Mouse (Mus musculus): ENCODE results near the gene Sap18b. TPM values are rescaled to one million over a fixed set of nuclear protein-coding genes. Genes with fewer than 3 reads are reported as not detected.

Sap18b gene
- total and polyA plus RNA-seq, 2 experiments: 30.7 to 61.1 TPM

GRCm38 (mm10) chr8:95799117-95799516 is 26.0 kb upstream of the Sap18b start:
- DNase-seq (ENCODE audit: extremely low read depth, low read depth, low spot score): no peak
- TF ChIP-seq CTCF (IDR thresholded peaks at IDR 0.05; ENCODE audit: low read depth, low read length): no peak
- H3K27me3 ChIP-seq (ENCODE audit: control insufficient read depth, insufficient read depth, low read length): no peaks in the 10 kb centered on the region
- no peak overlapping the region for H3K27ac ChIP-seq (replicated peaks; ENCODE audit: insufficient read depth, low read depth, low read length)
- peaks cover 41% of the 10 kb centered on the region for H3K79me2 ChIP-seq (ENCODE audit: control insufficient read depth, insufficient read depth, low read length)
- peaks cover 25% of the 10 kb centered on the region for H3K4me1 ChIP-seq (ENCODE audit: control insufficient read depth, insufficient read depth, low read length)
- 81% methylated on average over 6 of the region's 6 CpGs for whole genome bisulfite sequencing
- H3K9ac ChIP-seq (ENCODE audit: low read depth, low read length): no peak overlapping the region
- peaks cover 6% of the 10 kb centered on the region for H3K36me3 ChIP-seq (ENCODE audit: control insufficient read depth, insufficient read depth, low read length)
- H3K4me3 ChIP-seq (ENCODE audit: insufficient read depth, low read depth, low read length): no peak overlapping the region

GRCm38 (mm10) chr8:95799891-95800290 is 25.3 kb upstream of the Sap18b start:
- DNase-seq (ENCODE audit: extremely low read depth, low read depth, low spot score): no peak
- H3K4me1 ChIP-seq (ENCODE audit: control insufficient read depth, insufficient read depth, low read length): peaks cover 30% of the 10 kb centered on the region
- H3K79me2 ChIP-seq (ENCODE audit: control insufficient read depth, insufficient read depth, low read length): peaks cover 46% of the 10 kb centered on the region
- 44% methylated on average over 1 of the region's 1 CpGs for WGBS
- TF ChIP-seq POLR2A (IDR thresholded peaks at IDR 0.05; ENCODE audit: extremely low read depth, insufficient read depth, low read length) (no peak), CTCF (IDR thresholded peaks at IDR 0.05; ENCODE audit: low read depth, low read length) (no peak)
- H3K36me3 ChIP-seq (ENCODE audit: control insufficient read depth, insufficient read depth, low read length): peaks cover 6% of the 10 kb centered on the region
- no peak overlapping the region for H3K4me3 ChIP-seq (ENCODE audit: insufficient read depth, low read depth, low read length)
- H3K9ac ChIP-seq (ENCODE audit: low read depth, low read length): no peak overlapping the region
- H3K27me3 ChIP-seq (ENCODE audit: control insufficient read depth, insufficient read depth, low read length): no peaks in the 10 kb centered on the region
- H3K27ac ChIP-seq (replicated peaks; ENCODE audit: insufficient read depth, low read depth, low read length): no peak overlapping the region

GRCm38 (mm10) chr8:95800353-95800752 is 24.8 kb upstream of the Sap18b start:
- TF ChIP-seq CTCF (IDR thresholded peaks at IDR 0.05; ENCODE audit: low read depth, low read length) (no peak), POLR2A (IDR thresholded peaks at IDR 0.05; ENCODE audit: extremely low read depth, insufficient read depth, low read length) (no peak)
- WGBS: 61% methylated on average over 3 of the region's 3 CpGs
- Histone ChIP-seq H3K27me3 (ENCODE audit: control insufficient read depth, insufficient read depth, low read length) (no peaks in the 10 kb centered on the region), H3K36me3 (ENCODE audit: control insufficient read depth, insufficient read depth, low read length) (peaks cover 6% of the 10 kb centered on the region), H3K9ac (ENCODE audit: low read depth, low read length) (no peak overlapping the region), H3K27ac (replicated peaks; ENCODE audit: insufficient read depth, low read depth, low read length) (no peak overlapping the region), H3K4me1 (ENCODE audit: control insufficient read depth, insufficient read depth, low read length) (peaks cover 30% of the 10 kb centered on the region), H3K4me3 (ENCODE audit: insufficient read depth, low read depth, low read length) (no peak overlapping the region), H3K79me2 (ENCODE audit: control insufficient read depth, insufficient read depth, low read length) (peaks cover 49% of the 10 kb centered on the region)
- no peak for DNase-seq (ENCODE audit: extremely low read depth, low read depth, low spot score)

DNA sequence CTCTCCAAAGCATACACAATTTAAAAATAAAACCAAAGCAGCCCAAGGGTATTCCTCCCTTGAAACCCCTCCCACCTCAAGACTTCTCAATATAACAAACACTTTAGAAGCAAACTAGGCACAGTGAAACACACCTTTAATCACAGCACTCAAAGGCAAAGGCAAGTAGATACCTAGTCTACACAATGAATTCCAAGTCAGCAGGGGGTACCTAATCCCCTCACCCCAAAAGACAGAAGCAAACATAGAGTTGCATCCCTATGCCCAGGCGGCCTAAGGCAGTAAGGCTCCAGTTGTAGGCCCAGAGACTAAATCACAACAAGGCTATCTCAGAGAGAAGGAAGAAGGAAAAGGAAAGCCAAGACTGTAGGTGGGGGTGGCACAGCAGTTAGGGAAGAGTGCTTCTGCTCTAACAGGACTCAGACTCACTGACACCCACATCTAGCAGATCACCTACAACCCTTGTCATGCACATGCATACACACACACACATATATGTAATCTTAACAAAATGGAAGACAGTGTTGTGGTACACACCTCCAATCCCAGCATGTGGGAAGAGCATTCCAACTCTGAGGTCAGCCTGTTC is 23.6 kb upstream of the Sap18b start:
- Histone ChIP-seq H3K79me2 (ENCODE audit: control insufficient read depth, insufficient read depth, low read length) (peaks cover 59% of the 10 kb centered on the region), H3K27me3 (ENCODE audit: control insufficient read depth, insufficient read depth, low read length) (no peaks in the 10 kb centered on the region), H3K4me1 (ENCODE audit: control insufficient read depth, insufficient read depth, low read length) (peaks cover 36% of the 10 kb centered on the region), H3K36me3 (ENCODE audit: control insufficient read depth, insufficient read depth, low read length) (peaks cover 6% of the 10 kb centered on the region), H3K4me3 (ENCODE audit: insufficient read depth, low read depth, low read length) (no peak overlapping the region), H3K9ac (ENCODE audit: low read depth, low read length) (no peak overlapping the region), H3K27ac (replicated peaks; ENCODE audit: insufficient read depth, low read depth, low read length) (no peak overlapping the region)
- no peak for TF ChIP-seq POLR2A (IDR thresholded peaks at IDR 0.05; ENCODE audit: extremely low read depth, insufficient read depth, low read length)
- TF ChIP-seq CTCF (IDR thresholded peaks at IDR 0.05; ENCODE audit: low read depth, low read length): no peak
- WGBS: 100% methylated on average over 1 of the region's 1 CpGs
- DNase-seq (ENCODE audit: extremely low read depth, low read depth, low spot score): no peak

DNA sequence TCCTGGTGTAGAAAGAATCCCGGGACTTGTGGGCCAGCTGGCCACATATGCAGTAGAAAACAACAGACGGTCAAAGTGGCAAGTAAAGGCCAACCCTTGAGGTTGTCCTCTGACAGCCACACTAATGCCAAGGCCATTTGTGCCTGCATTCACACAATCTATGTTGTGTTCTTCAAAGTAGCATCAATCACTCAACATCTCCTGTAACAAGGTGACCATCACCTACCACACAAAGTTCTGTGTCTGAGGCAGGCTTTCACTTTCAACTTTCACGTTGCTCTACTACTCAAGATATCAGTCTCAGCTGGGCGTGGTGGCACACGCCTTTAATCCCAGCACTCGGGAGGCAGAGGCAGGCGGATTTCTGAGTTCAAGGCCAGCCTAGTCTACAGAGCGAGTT is 22.9 kb upstream of the Sap18b start:
- Histone ChIP-seq H3K4me1 (ENCODE audit: control insufficient read depth, insufficient read depth, low read length) (peaks cover 36% of the 10 kb centered on the region), H3K79me2 (ENCODE audit: control insufficient read depth, insufficient read depth, low read length) (peaks cover 65% of the 10 kb centered on the region), H3K4me3 (ENCODE audit: insufficient read depth, low read depth, low read length) (no peak overlapping the region), H3K27me3 (ENCODE audit: control insufficient read depth, insufficient read depth, low read length) (no peaks in the 10 kb centered on the region), H3K36me3 (ENCODE audit: control insufficient read depth, insufficient read depth, low read length) (peaks cover 6% of the 10 kb centered on the region), H3K27ac (replicated peaks; ENCODE audit: insufficient read depth, low read depth, low read length) (no peak overlapping the region), H3K9ac (ENCODE audit: low read depth, low read length) (no peak overlapping the region)
- 41% methylated on average over 8 of the region's 8 CpGs for WGBS
- TF ChIP-seq CTCF (IDR thresholded peaks at IDR 0.05; ENCODE audit: low read depth, low read length) (no peak), POLR2A (IDR thresholded peaks at IDR 0.05; ENCODE audit: extremely low read depth, insufficient read depth, low read length) (no peak)
- no peak for DNase-seq (ENCODE audit: extremely low read depth, low read depth, low spot score)

DNA sequence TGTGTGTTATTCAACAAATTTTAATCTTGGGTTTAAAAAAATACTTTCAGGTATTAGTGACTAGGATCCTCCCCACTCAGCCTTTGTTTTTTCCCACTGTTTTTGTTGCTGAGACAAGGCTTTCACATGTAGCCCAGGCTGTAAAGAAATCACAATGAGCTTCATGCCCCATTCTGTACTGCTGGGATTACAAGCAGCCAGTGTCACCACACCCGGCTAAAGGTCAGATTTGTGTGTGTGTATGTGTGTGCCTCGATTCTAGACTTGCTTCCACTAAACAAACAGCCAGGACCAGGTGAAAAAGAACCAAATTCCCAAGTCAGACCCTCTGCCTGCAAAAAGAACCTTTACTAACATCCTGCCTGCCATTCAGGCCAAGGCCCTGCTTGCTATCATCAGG is 19.7 kb upstream of the Sap18b start:
- no peaks in the 10 kb centered on the region for H3K27me3 ChIP-seq (ENCODE audit: control insufficient read depth, insufficient read depth, low read length)
- peaks cover 25% of the 10 kb centered on the region for H3K4me1 ChIP-seq (ENCODE audit: control insufficient read depth, insufficient read depth, low read length)
- H3K79me2 ChIP-seq (ENCODE audit: control insufficient read depth, insufficient read depth, low read length): peaks cover 43% of the 10 kb centered on the region
- TF ChIP-seq CTCF (IDR thresholded peaks at IDR 0.05; ENCODE audit: low read depth, low read length) (no peak), POLR2A (IDR thresholded peaks at IDR 0.05; ENCODE audit: extremely low read depth, insufficient read depth, low read length) (no peak)
- 14% methylated on average over 2 of the region's 2 CpGs for WGBS
- peak overlapping the region; percentile 4 for H3K9ac ChIP-seq (ENCODE audit: low read depth, low read length)
- peak; percentile 77 for DNase-seq (ENCODE audit: extremely low read depth, low read depth, low spot score)
- no peak overlapping the region; the same call in 1 of the 2 replicates for H3K27ac ChIP-seq (replicated peaks; ENCODE audit: insufficient read depth, low read depth, low read length)
- H3K36me3 ChIP-seq (ENCODE audit: control insufficient read depth, insufficient read depth, low read length): peaks cover 2% of the 10 kb centered on the region
- H3K4me3 ChIP-seq (ENCODE audit: insufficient read depth, low read depth, low read length): peak overlapping the region; percentile 1

Measured in liver, adult 2 months (tissue).